Mouse (Mus musculus): Measurements from ENCODE around the gene Nup210. TPM values are rescaled to one million over a fixed set of nuclear protein-coding genes. Genes with fewer than 3 reads are reported as not detected.

Nup210 gene
- total RNA-seq, 4 experiments from 2014 or later: 20.1 to 27.6 (median 21.6) TPM

- DNase-seq (ENCODE audit: low spot score in 2 of 2): no peak
Observed at GRCm38 (mm10) chr6:91041287-91041686, 75.3 kb downstream of the Nup210 start.

DNA sequence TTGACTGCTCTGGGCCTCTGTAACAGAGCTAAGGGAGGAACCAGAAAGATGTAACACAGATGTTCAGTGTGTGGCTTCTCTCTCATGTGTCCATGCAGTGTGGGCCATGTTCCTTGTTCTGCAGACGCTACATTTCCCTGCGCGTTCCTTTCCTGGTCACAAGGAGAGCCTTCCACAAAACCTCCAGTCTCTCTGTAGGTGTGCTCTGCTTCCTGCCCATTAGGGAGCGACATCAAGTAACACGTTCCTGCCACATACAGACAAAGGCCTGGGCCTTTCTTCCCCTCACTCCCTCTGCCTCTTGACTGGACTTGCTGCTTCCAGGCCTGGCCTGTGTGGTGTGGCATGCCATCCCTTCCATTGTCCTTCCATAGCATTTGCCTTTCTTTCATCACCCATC is 88.4 kb downstream of the Nup210 start:
- no peak for DNase-seq (ENCODE audit: low spot score in 2 of 2)

DNA sequence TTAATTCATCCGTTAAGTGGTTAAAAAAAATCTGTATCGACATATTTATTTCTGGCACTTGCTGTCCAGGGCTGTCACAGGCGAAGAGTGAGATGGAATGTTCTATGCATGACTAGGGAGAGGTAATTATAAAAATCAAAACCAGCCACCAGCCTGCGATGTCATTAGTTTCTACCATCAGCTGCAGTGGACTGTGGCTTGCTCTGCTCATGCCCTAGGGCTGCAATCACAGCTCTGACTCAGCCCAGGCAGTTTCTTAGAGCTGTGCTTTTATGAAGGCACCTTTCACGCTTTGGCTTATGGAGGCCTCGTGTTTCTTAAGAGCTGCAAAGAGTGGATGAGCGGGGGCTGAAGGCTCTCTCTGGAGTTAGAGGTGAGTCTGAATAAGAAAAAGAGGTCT is 95.8 kb downstream of the Nup210 start:
- DNase-seq (ENCODE audit: low spot score in 2 of 2): no peak

- DNase-seq (ENCODE audit: low spot score in 2 of 2): no peak
Observed at GRCm38 (mm10) chr6:91016600-91017230, 99.9 kb downstream of the Nup210 start.

DNA sequence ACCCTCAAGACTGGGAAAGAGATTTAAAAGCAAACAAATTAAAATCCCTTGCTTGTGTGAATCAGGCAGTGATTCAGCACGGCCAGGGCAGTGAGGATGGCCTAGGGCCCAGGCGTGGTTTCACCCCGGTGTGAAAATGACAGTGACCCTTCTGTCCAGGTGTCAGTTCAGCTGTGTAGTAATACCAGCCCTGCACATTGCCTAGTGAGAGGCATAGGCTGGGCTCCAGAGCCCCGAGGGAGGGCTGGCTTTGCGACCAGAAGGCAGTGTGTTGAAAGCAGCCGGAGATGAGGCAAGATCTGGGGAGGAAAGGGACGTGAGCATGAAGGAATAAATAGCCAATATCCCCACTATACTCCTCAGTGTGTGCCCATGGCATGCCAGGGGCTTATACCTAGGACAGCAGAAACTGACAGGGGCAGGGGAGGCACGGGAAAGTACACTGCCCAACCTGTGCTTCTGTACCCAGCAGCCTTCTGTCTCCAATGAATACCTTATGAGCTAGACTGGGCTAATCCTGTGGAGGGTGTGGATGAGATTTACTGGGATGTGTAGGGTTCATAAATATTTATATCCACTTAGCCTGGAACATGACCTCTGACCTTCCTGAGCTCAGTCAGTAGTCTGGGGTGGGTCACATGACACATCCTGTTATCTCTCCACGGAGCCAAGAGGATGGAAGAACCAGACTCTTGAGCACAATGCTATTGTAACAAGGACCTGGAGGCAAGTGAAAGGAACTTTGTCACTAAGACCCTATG is 102.3 kb downstream of the Nup210 start:
- DNase-seq (ENCODE audit: low spot score in 2 of 2): no peak

DNA sequence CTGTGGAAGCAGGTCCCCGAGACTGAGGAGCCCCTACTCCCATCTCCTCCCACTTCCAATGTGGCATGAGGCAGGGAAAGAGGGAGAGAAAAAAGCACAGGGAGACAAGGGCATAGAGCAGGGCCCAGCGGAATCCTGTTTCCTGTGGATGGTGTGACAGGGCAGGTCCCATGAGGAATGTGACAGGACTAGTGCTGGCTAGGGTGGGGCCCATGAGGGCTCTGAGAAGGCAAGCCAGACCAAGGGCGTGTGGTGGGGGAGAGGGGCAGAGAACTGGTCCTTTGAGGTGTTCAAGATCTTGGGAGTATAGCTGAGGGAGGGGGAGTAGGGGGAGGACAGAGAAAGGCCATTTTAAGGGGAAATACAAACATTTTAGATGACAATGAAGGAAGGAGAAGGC is 104.2 kb downstream of the Nup210 start:
- DNase-seq (ENCODE audit: low spot score in 2 of 2): no peak

GRCm38 (mm10) chr6:91011568-91011967 is 105.1 kb downstream of the Nup210 start:
- DNase-seq (ENCODE audit: low spot score in 2 of 2): no peak

DNA sequence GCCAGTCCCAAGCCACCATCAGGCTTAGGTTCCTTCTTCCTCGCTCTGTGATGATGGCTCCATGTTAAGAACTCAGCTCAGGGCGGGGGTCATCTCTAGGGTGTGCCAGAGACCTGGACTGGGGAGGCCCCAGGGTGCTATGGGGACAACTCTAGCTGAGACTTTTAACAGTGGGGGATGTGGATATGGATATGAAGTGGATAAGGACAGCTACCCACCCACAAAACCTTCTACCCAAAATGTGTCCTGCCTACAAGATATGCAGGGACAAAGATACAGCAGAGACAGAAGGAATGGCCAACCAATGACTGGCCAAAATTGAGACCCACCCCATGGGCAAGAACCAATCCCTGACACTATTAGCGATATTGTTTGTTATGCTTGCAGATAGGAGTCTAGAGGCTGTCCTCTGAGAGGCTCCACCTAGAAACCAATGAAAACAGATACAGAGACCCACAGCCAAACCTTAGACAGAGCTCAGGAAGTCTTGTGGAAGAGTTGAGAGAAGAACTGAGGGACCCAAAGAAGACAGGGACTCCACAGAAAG is 108.3 kb downstream of the Nup210 start:
- no peak for DNase-seq (ENCODE audit: low spot score in 2 of 2)

DNA sequence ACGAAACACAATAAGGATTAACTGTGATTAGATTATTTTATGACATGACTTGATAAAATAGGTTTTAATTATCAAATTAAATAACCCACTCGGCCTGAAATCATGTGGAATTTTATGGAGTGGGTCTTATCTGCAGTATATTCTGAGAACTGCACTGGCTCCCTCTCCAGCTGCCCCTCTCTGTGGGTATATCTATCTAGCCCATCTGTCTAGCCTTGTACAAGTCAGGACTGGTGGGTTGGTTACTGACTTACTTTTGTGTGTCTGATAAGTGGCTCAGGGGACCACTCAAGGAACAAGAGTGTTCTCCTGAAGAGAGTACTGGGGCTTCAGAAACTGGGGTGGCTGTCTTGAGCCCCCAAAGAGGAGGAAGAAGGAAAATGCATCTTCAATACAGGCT is 109.4 kb downstream of the Nup210 start:
- DNase-seq (ENCODE audit: low spot score in 2 of 2): no peak

- no peak for DNase-seq (ENCODE audit: low spot score in 2 of 2)
Observed at GRCm38 (mm10) chr6:91004157-91004556, 112.5 kb downstream of the Nup210 start.

DNA sequence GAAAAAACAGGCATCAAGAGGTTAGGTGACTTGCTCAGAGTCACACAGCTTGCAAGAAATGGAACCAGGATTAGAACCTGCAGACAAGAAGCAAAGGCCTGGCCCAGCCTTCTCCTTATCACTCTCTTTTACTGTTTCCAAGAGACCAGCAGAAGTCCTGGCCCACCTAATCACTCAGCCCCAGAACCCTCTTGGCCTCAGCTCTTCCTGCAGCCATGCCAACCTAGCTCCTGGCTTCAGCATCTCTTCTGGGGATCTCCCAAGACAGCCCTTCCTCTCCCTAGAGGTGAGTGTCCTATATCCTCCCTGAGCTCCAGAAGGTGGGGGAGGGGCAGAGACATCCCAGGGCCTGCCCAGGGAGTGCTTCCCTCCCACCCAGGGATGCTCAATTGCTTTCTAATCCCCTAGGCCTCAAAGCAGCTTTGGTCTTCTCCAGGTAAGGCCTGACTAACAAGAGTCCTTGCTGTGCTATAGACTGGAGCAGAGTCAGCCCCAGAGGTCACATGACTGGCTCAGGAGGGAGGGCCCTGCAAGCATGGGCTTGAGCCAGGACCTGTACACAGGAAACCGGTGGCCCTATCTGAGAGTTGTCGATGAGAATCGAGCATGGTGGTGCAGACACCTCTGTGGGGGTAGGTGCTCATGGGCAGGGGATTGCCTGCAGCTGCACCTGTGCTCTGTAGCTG is 113.2 kb downstream of the Nup210 start:
- DNase-seq (ENCODE audit: low spot score in 2 of 2): no peak

GRCm38 (mm10) chr6:91001566-91001965 is 115.1 kb downstream of the Nup210 start:
- DNase-seq (ENCODE audit: low spot score in 2 of 2): no peak

DNA sequence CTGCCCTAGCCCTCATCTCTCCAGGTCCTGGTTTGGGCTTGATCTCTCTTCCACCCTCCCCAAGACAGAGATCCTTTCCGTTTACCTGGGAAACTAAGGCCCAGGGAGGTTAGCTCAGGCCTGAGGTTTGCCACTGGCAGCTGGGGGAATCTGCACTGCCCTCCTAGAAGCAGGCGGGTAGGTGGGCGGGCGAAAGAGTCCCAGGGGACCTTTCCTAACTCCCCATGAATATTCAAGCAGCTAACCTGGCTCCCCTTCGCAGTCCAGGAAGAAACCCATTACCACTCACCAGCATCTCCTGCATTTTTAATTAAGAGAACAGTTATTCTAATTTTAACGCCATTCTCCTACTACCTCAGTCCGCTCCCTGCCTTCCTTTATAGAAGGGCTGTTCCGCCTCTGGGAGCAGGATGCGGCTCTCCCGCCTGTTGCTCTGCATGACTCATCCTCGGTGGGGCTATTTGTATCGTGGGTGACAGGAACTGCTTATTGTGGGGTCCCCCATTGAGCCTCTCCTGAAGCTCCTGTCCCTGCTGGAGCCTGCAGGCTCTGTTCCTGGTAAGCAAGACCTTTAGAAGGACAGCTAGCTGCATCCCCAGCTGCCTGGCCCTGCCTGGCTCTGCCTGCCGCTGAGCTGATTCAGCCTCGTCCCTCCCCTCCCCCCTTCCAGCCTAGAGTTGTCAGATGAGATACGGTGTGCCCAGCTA is 115.7 kb downstream of the Nup210 start:
- no peak for DNase-seq (ENCODE audit: low spot score in 2 of 2)

DNA sequence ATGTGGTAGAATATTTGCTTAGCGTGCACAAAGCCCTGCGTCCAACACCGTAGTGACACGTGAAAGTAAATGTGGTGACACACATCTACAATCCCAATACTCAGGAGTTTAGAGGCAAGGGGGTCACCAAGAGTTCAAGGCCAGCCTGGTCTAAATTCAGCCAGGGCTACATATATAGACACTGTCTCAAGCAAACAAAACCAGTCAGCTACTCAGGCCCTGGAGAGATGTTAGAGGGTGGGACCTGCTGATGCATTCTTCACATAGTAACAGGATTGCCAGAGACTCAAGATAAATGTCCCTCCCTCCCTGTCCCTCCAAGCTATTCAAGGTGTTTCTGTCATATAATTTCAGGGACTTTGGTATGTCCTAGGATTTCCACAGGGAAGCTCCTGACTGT is 117.5 kb downstream of the Nup210 start:
- DNase-seq (ENCODE audit: low spot score in 2 of 2): no peak

DNA sequence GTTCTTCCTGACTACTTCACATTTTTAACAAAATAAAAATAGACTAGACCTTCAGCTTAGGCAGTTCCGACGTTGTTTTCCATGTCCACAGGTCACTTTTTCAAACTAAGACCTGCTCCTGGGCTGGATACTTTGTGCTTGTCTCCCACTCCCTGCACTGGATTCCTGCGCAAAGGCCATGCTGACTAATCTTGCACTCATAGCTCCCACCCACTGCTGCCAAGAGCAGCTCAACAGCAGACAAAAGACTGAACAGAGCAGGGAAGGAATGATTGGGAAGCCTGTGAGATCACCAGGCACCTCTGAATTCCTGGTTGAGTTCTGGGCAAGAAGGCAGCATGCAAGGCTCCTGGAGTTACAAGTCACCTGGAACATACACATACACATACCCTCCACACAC is 119.6 kb downstream of the Nup210 start:
- no peak for DNase-seq (ENCODE audit: low spot score in 2 of 2)

- no peak for DNase-seq (ENCODE audit: low spot score in 2 of 2)
Observed at GRCm38 (mm10) chr6:90996181-90996580, 120.4 kb downstream of the Nup210 start.

DNA sequence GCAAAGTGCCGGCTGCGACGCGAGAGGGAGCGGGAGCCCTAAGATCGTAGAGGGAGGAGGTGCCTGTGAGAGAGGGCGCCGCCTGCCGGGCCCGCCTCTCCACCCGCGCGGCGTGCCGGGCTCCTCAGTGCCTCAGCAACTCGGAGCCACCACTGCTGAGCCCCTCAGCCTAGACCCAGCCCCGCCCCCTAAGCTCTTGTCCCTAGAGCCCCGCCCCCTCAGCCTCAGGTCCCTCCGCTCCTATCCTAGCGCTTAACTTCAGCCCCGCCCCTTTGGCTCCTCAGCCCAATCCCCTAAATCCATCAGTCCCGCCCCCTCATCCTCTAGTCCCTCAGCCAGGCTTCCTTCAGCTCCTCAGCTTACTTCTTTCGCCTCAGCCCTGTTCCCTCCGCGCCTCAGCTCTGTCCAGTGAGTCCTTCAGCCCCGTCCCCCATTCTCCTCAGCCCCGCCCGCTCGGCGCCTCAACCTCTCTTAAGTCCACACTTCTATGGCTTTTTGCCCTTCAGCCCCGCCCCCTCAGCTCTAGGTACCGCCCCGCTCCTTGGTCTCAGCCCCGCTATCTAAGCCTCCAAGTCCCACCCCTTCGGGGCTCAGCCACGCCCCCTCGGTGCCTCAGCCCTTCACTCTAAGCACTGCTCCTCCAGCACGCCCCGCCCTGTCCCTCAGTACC is 127.8 kb downstream of the Nup210 start, which contains the start of gene Iqsec1:
TSS of gene Iqsec1 (minus strand) at position 38 of the 670 bp plus-strand sequence.
- peak; percentile 59 to 78 for DNase-seq (ENCODE audit: low spot score in 2 of 2)

- DNase-seq (ENCODE audit: low spot score in 2 of 2): no peak
Observed at GRCm38 (mm10) chr6:90988299-90988625, 128.4 kb downstream of the Nup210 start.

GRCm38 (mm10) chr6:90987561-90988298 is 128.9 kb downstream of the Nup210 start:
- DNase-seq (ENCODE audit: low spot score in 2 of 2): peak in 1 of 2 experiments; percentile 8

GRCm38 (mm10) chr6:90984101-90984500 is 132.5 kb downstream of the Nup210 start:
- no peak for DNase-seq (ENCODE audit: low spot score in 2 of 2)

Data from gastrocnemius, adult 8-10 months (tissue).